Mouse (Mus musculus) limb, embryonic 11.5 days (tissue): ENCODE results near the gene Ipo4. TPM values are rescaled to one million over a fixed set of nuclear protein-coding genes. Genes with fewer than 3 reads are reported as not detected.

Experiments
- ATAC-seq: fragments of 200-750 bp; cut with Nextera tagmentation; 2 replicates; pipeline ENCODE4 v1.8.0; 2017; ENCODE audit warnings: low read depth; ENCODE audit not compliant: insufficient number of reproducible peaks, low FRiP score, low TSS enrichment
- DNase-seq: peaks from one replicate; pipeline ENCODE4 v3.0.0-alpha.2; 2015; ENCODE audit warnings: low spot score
- H3K27ac ChIP-seq: fragments of 300-500 bp; sonication (generic); replicated peaks from 2 replicates; pipeline ENCODE4 v1.5.1; 2014; ENCODE audit warnings: low read depth, mild to moderate bottlenecking, low read length
- H3K27me3 ChIP-seq: fragments of 300-500 bp; sonication (generic); 2 replicates; pipeline ENCODE4 v1.6.1; 2014; ENCODE audit warnings: mild to moderate bottlenecking, low read length, mixed read lengths; ENCODE audit not compliant: control insufficient read depth, insufficient read depth
- H3K36me3 ChIP-seq: fragments of 300-500 bp; sonication (generic); 2 replicates; pipeline ENCODE4 v1.6.1; 2014; ENCODE audit warnings: mild to moderate bottlenecking, low read length, moderate library complexity, mixed read lengths; ENCODE audit not compliant: control insufficient read depth, insufficient read depth
- H3K4me1 ChIP-seq: fragments of 300-500 bp; sonication (generic); 2 replicates; pipeline ENCODE4 v1.6.1; 2014; ENCODE audit warnings: low read length, mixed read lengths; ENCODE audit not compliant: control insufficient read depth, insufficient read depth
- H3K4me2 ChIP-seq: fragments of 300-500 bp; sonication (generic); 2 replicates; pipeline ENCODE4 v1.6.1; 2014; ENCODE audit warnings: low read depth, mild to moderate bottlenecking, moderate library complexity; ENCODE audit not compliant: severe bottlenecking
- H3K4me3 ChIP-seq: fragments of 300-500 bp; sonication (generic); 2 replicates; pipeline ENCODE4 v1.5.1; 2014; ENCODE audit warnings: low read depth, low read length
- H3K9ac ChIP-seq: fragments of 300-500 bp; sonication (generic); 2 replicates; pipeline ENCODE4 v1.6.1; 2014; ENCODE audit warnings: mild to moderate bottlenecking, low read length
- H3K9me3 ChIP-seq: fragments of 300-500 bp; sonication (generic); 2 replicates; pipeline ENCODE4 v1.6.1; 2016; ENCODE audit warnings: low read length; ENCODE audit not compliant: control insufficient read depth
- WGBS: fragments of 180-500 bp; shearing (Covaris S2); extraction: QIAGEN DNeasy Blood & Tissue Kit; methylation state at CpG from one replicate; pipeline ENCODE4 v1.1.7; 2014; 5-methylcytosine and 5-hydroxymethylcytosine counted together
- polyA plus RNA-seq: library from polyadenylated mRNA; unstranded; fragments of >200 nt; fragmentation: Nextera tagmentation; extraction: Ambion mirVana; gene quantifications from 2 replicates; pipeline ENCODE4 v1.2.1, GENCODE M21; 2014

Ipo4 gene
- polyA plus RNA-seq, 1 experiment from 2014 or later, result 100 TPM

- no peak overlapping the region for H3K27ac ChIP-seq
These were observed 24.9 kb upstream of the Ipo4 start for GRCm38 (mm10) chr14:55660636-55661035.

GRCm38 (mm10) chr14:55659960-55660573, 24.3 kb upstream of the Ipo4 start, which contains the start of gene Mdp1:
TSS of gene Mdp1 (minus strand) at chr14:55660508.
- Histone ChIP-seq H3K36me3 (peaks cover 5% of the 10 kb centered on the region), H3K27me3 (no peaks in the 10 kb centered on the region), H3K9me3 (no peaks in the 10 kb centered on the region), H3K4me2 (peak within 1 kb of the TSS; percentile 45), H3K9ac (peak within 1 kb of the TSS; percentile 81), H3K4me1 (0 out of 2 replicates have a peak, but pooled peaks cover 3% of the 10 kb centered on the region), H3K27ac (no peak within 1 kb of the TSS), H3K4me3 (peak within 1 kb of the TSS; percentile 75)
- WGBS, result under 1% methylated on average over 39 of the region's 39 CpGs
- ATAC-seq, result peak; percentile 91
- peak; percentile 86 for DNase-seq

More at GRCm38 (mm10) chr14:55660636-55661035, 24.9 kb upstream of the Ipo4 start:
- peak overlapping the region; percentile 45; the same call in 1 of the 2 replicates for H3K4me2 ChIP-seq
- 0 out of 2 replicates have a peak, but pooled peaks cover 3% of the 10 kb centered on the region for H3K4me1 ChIP-seq
- H3K9me3 ChIP-seq, result no peaks in the 10 kb centered on the region
- H3K9ac ChIP-seq, result peak overlapping the region; percentile 81
- H3K36me3 ChIP-seq, result peaks cover 5% of the 10 kb centered on the region
- no peaks in the 10 kb centered on the region for H3K27me3 ChIP-seq
- ATAC-seq (no peak), DNase-seq (no peak)
- H3K4me3 ChIP-seq, result no peak overlapping the region; the same call in none of the 2 replicates
- 57% methylated on average over 2 of the region's 2 CpGs for WGBS

- no peak overlapping the region for H3K4me2 ChIP-seq
- no peak for ATAC-seq
- no peak overlapping the region for H3K9ac ChIP-seq
- 0 out of 2 replicates have a peak, but pooled peaks cover 3% of the 10 kb centered on the region for H3K4me1 ChIP-seq
- peaks cover 5% of the 10 kb centered on the region for H3K36me3 ChIP-seq
- no peak for DNase-seq
- WGBS, result 93% methylated on average over 5 of the region's 5 CpGs
- H3K9me3 ChIP-seq, result no peaks in the 10 kb centered on the region
- no peaks in the 10 kb centered on the region for H3K27me3 ChIP-seq
- no peak overlapping the region for H3K4me3 ChIP-seq
- H3K27ac ChIP-seq, result no peak overlapping the region
These were observed 22.3 kb upstream of the Ipo4 start for GRCm38 (mm10) chr14:55658011-55658410.

- no peak for DNase-seq
- Histone ChIP-seq H3K27ac (no peak overlapping the region), H3K9me3 (no peaks in the 10 kb centered on the region), H3K4me1 (0 out of 2 replicates have a peak, but pooled peaks cover 3% of the 10 kb centered on the region), H3K36me3 (peaks cover 2% of the 10 kb centered on the region; the same call in 1 of the 2 replicates), H3K27me3 (no peaks in the 10 kb centered on the region), H3K4me3 (no peak overlapping the region), H3K4me2 (no peak overlapping the region), H3K9ac (no peak overlapping the region)
- 90% methylated on average over 3 of the region's 3 CpGs for WGBS
- ATAC-seq, result no peak
These were observed 21.2 kb upstream of the Ipo4 start for GRCm38 (mm10) chr14:55656935-55657334.

- 79% methylated on average over 7 of the region's 7 CpGs for WGBS
These were observed 15.8 kb upstream of the Ipo4 start for GRCm38 (mm10) chr14:55651528-55651927.

GRCm38 (mm10) chr14:55649884-55650283, 14.1 kb upstream of the Ipo4 start, which contains the start of gene Tssk4:
TSS of gene Tssk4 (plus strand) at chr14:55650184.
- peaks cover 3% of the 10 kb centered on the region; the same call in 1 of the 2 replicates for H3K36me3 ChIP-seq
- ATAC-seq (no peak), DNase-seq (no peak)
- no peak within 1 kb of the TSS for H3K9ac ChIP-seq
- no peaks in the 10 kb centered on the region for H3K4me1 ChIP-seq
- H3K27ac ChIP-seq, result no peak within 1 kb of the TSS
- H3K27me3 ChIP-seq, result no peaks in the 10 kb centered on the region
- H3K9me3 ChIP-seq, result no peaks in the 10 kb centered on the region
- H3K4me3 ChIP-seq, result no peak within 1 kb of the TSS
- no peak within 1 kb of the TSS for H3K4me2 ChIP-seq
- WGBS, result 95% methylated on average over 2 of the region's 2 CpGs

More at GRCm38 (mm10) chr14:55651528-55651927, 15.8 kb upstream of the Ipo4 start:
- no peaks in the 10 kb centered on the region for H3K4me1 ChIP-seq
- ATAC-seq, result no peak
- H3K27ac ChIP-seq, result no peak overlapping the region
- H3K4me3 ChIP-seq, result no peak overlapping the region
- no peaks in the 10 kb centered on the region; the same call in 1 of the 2 replicates for H3K36me3 ChIP-seq
- no peaks in the 10 kb centered on the region for H3K9me3 ChIP-seq
- no peaks in the 10 kb centered on the region for H3K27me3 ChIP-seq
- DNase-seq, result no peak
- H3K4me2 ChIP-seq, result no peak overlapping the region
- no peak overlapping the region for H3K9ac ChIP-seq

- peaks cover 9% of the 10 kb centered on the region; the same call in 1 of the 2 replicates for H3K36me3 ChIP-seq
- H3K27ac ChIP-seq, result no peak overlapping the region
- H3K9ac ChIP-seq, result peak overlapping the region; percentile 93
- H3K9me3 ChIP-seq, result no peaks in the 10 kb centered on the region
- WGBS, result 41% methylated on average over 17 of the region's 17 CpGs
- H3K4me3 ChIP-seq, result peak overlapping the region; percentile 97
- ATAC-seq (no peak), DNase-seq (no peak)
- peaks cover 10% of the 10 kb centered on the region; the same call in 1 of the 2 replicates for H3K4me1 ChIP-seq
- H3K27me3 ChIP-seq, result no peaks in the 10 kb centered on the region
- peak overlapping the region; percentile 62 for H3K4me2 ChIP-seq
These were observed 8.6 kb upstream of the Ipo4 start for GRCm38 (mm10) chr14:55644261-55644888.

- H3K4me1 ChIP-seq, result peaks cover 10% of the 10 kb centered on the region; the same call in 1 of the 2 replicates
- WGBS, result under 1% methylated on average over 89 of the region's 89 CpGs
- peak within 1 kb of the TSS; percentile 93 for H3K9ac ChIP-seq
- peak within 1 kb of the TSS; percentile 78 for H3K27ac ChIP-seq
- peak within 1 kb of the TSS; percentile 62 for H3K4me2 ChIP-seq
- ATAC-seq, result peak; percentile 82
- H3K4me3 ChIP-seq, result peak within 1 kb of the TSS; percentile 97
- no peaks in the 10 kb centered on the region for H3K27me3 ChIP-seq
- DNase-seq, result peak; percentile 86
- H3K9me3 ChIP-seq, result no peaks in the 10 kb centered on the region
- H3K36me3 ChIP-seq, result peaks cover 9% of the 10 kb centered on the region; the same call in 1 of the 2 replicates
These were observed 7.5 kb upstream of the Ipo4 start, which contains the start of gene Tm9sf1 for GRCm38 (mm10) chr14:55643060-55643907. TSS of gene Tm9sf1 (minus strand) at chr14:55643806.
